Mouse (Mus musculus) lung, embryonic 16.5 days (tissue): Measurements from ENCODE around the gene Macrod2. TPM values are rescaled to one million over a fixed set of nuclear protein-coding genes. Genes with fewer than 3 reads are reported as not detected.

Source experiments
- ATAC-seq: fragments of 200-750 bp; cut with Nextera tagmentation; 2 replicates; pipeline ENCODE4 v1.8.0; 2017; ENCODE audit warnings: low read depth, mild to moderate bottlenecking, moderate library complexity
- H3K27ac ChIP-seq: fragments of 300-500 bp; sonication (generic); 2 replicates; pipeline ENCODE4 v1.5.1; 2014; ENCODE audit warnings: mild to moderate bottlenecking, control low read depth, low read length
- H3K27me3 ChIP-seq: fragments of 300-500 bp; sonication (generic); 2 replicates; pipeline ENCODE4 v1.6.1; 2014; ENCODE audit warnings: low read depth, low read length, mixed read lengths; ENCODE audit not compliant: control insufficient read depth, insufficient read depth
- H3K36me3 ChIP-seq: fragments of 300-500 bp; sonication (generic); 2 replicates; pipeline ENCODE4 v1.6.1; 2014; ENCODE audit warnings: low read length; ENCODE audit not compliant: control insufficient read depth, insufficient read depth
- H3K4me1 ChIP-seq: fragments of 300-500 bp; sonication (generic); replicated peaks from 2 replicates; pipeline ENCODE4 v1.6.1; 2014; ENCODE audit warnings: low read length, mixed read lengths; ENCODE audit not compliant: control insufficient read depth, insufficient read depth
- H3K4me2 ChIP-seq: fragments of 300-500 bp; sonication (generic); 2 replicates; pipeline ENCODE4 v1.6.1; 2014; ENCODE audit warnings: low read depth, low read length, control low read depth
- H3K4me3 ChIP-seq: fragments of 300-500 bp; sonication (generic); 2 replicates; pipeline ENCODE4 v1.5.1; 2014; ENCODE audit warnings: mild to moderate bottlenecking, low read length, control low read depth
- H3K9ac ChIP-seq: fragments of 300-500 bp; sonication (generic); 2 replicates; pipeline ENCODE4 v1.6.1; 2014; ENCODE audit warnings: low read length, control low read depth
- H3K9me3 ChIP-seq: fragments of 300-500 bp; sonication (generic); 2 replicates; pipeline ENCODE4 v1.6.1; 2016; ENCODE audit warnings: low read length; ENCODE audit not compliant: control insufficient read depth
- WGBS: fragments of 180-500 bp; shearing (Covaris S2); extraction: QIAGEN DNeasy Blood & Tissue Kit; methylation state at CpG from one replicate; pipeline ENCODE4 v1.1.7; 2014; 5-methylcytosine and 5-hydroxymethylcytosine counted together
- polyA plus RNA-seq: library from polyadenylated mRNA; unstranded; fragments of >200 nt; fragmentation: Nextera tagmentation; extraction: Ambion mirVana; gene quantifications from 2 replicates; pipeline ENCODE4 v1.2.1, GENCODE M21; 2015

The Macrod2 gene
- polyA plus RNA-seq, 1 experiment from 2014 or later, result 32.1 TPM

- Histone ChIP-seq H3K27me3 (no peaks in the 10 kb centered on the region), H3K27ac (no peak overlapping the region), H3K4me2 (no peak overlapping the region), H3K36me3 (no peaks in the 10 kb centered on the region), H3K9me3 (no peaks in the 10 kb centered on the region), H3K4me1 (no peaks in the 10 kb centered on the region), H3K9ac (no peak overlapping the region), H3K4me3 (no peak overlapping the region)
- WGBS, result 44% methylated on average over 1 of the region's 1 CpGs
- no peak for ATAC-seq
These were observed 1891.7 kb downstream of the Macrod2 start for GRCm38 (mm10) chr2:142286761-142287160.

- Histone ChIP-seq H3K9ac (no peak overlapping the region), H3K4me1 (no peaks in the 10 kb centered on the region), H3K27me3 (no peaks in the 10 kb centered on the region), H3K4me3 (no peak overlapping the region), H3K4me2 (no peak overlapping the region), H3K27ac (no peak overlapping the region), H3K36me3 (no peaks in the 10 kb centered on the region), H3K9me3 (no peaks in the 10 kb centered on the region)
- WGBS, result 73% methylated on average over 4 of the region's 4 CpGs
- ATAC-seq, result no peak
These were observed 1899.7 kb downstream of the Macrod2 start for GRCm38 (mm10) chr2:142294831-142295230.

- Histone ChIP-seq H3K4me3 (no peak overlapping the region), H3K36me3 (no peaks in the 10 kb centered on the region), H3K4me1 (no peaks in the 10 kb centered on the region), H3K4me2 (no peak overlapping the region), H3K9ac (no peak overlapping the region), H3K9me3 (no peaks in the 10 kb centered on the region), H3K27ac (no peak overlapping the region), H3K27me3 (no peaks in the 10 kb centered on the region)
- WGBS, result 27% methylated on average over 2 of the region's 2 CpGs
- no peak for ATAC-seq
These were observed 1908.2 kb downstream of the Macrod2 start for GRCm38 (mm10) chr2:142303098-142303911.

- no peak for ATAC-seq
- H3K27ac ChIP-seq, result no peak overlapping the region
- WGBS, result 63% methylated on average over 2 of the region's 2 CpGs
- H3K4me3 ChIP-seq, result no peak overlapping the region
- no peak overlapping the region for H3K9ac ChIP-seq
- no peaks in the 10 kb centered on the region for H3K4me1 ChIP-seq
- no peaks in the 10 kb centered on the region for H3K9me3 ChIP-seq
- H3K27me3 ChIP-seq, result no peaks in the 10 kb centered on the region
- H3K36me3 ChIP-seq, result no peaks in the 10 kb centered on the region
- H3K4me2 ChIP-seq, result no peak overlapping the region
These were observed 1908.7 kb downstream of the Macrod2 start for GRCm38 (mm10) chr2:142303912-142304182.

GRCm38 (mm10) chr2:142323158-142323557 lies 1928.0 kb downstream of the Macrod2 start:
- Histone ChIP-seq H3K4me1 (no peaks in the 10 kb centered on the region), H3K9me3 (no peaks in the 10 kb centered on the region), H3K4me2 (no peak overlapping the region), H3K9ac (no peak overlapping the region), H3K4me3 (no peak overlapping the region), H3K27me3 (no peaks in the 10 kb centered on the region), H3K27ac (no peak overlapping the region), H3K36me3 (no peaks in the 10 kb centered on the region)
- WGBS, result 45% methylated on average over 3 of the region's 3 CpGs
- ATAC-seq, result no peak

GRCm38 (mm10) chr2:142326737-142327136 lies 1931.6 kb downstream of the Macrod2 start:
- Histone ChIP-seq H3K4me3 (no peak overlapping the region), H3K36me3 (no peaks in the 10 kb centered on the region), H3K4me2 (no peak overlapping the region), H3K9ac (no peak overlapping the region), H3K27me3 (no peaks in the 10 kb centered on the region), H3K27ac (no peak overlapping the region), H3K4me1 (no peaks in the 10 kb centered on the region), H3K9me3 (no peaks in the 10 kb centered on the region)
- no peak; the same call in 1 of the 2 replicates for ATAC-seq
- 68% methylated on average over 3 of the region's 3 CpGs for WGBS

- Histone ChIP-seq H3K27ac (no peak overlapping the region), H3K4me2 (no peak overlapping the region), H3K9ac (no peak overlapping the region), H3K4me1 (no peaks in the 10 kb centered on the region), H3K9me3 (no peaks in the 10 kb centered on the region), H3K36me3 (no peaks in the 10 kb centered on the region), H3K27me3 (no peaks in the 10 kb centered on the region), H3K4me3 (no peak overlapping the region)
- ATAC-seq, result no peak
- 70% methylated on average over 7 of the region's 7 CpGs for WGBS
These were observed 1934.7 kb downstream of the Macrod2 start for GRCm38 (mm10) chr2:142329761-142330160.

GRCm38 (mm10) chr2:142334441-142335102 lies 1939.5 kb downstream of the Macrod2 start:
- Histone ChIP-seq H3K36me3 (no peaks in the 10 kb centered on the region), H3K27me3 (no peaks in the 10 kb centered on the region), H3K4me1 (no peaks in the 10 kb centered on the region), H3K9ac (no peak overlapping the region), H3K27ac (no peak overlapping the region), H3K4me3 (no peak overlapping the region), H3K4me2 (no peak overlapping the region), H3K9me3 (no peaks in the 10 kb centered on the region)
- no peak for ATAC-seq
- 15% methylated on average over 7 of the region's 7 CpGs for WGBS

- Histone ChIP-seq H3K4me3 (no peak overlapping the region), H3K27me3 (no peaks in the 10 kb centered on the region), H3K9ac (no peak overlapping the region), H3K4me1 (no peaks in the 10 kb centered on the region), H3K4me2 (no peak overlapping the region), H3K27ac (no peak overlapping the region), H3K36me3 (no peaks in the 10 kb centered on the region), H3K9me3 (no peaks in the 10 kb centered on the region)
- WGBS, result 60% methylated on average over 10 of the region's 10 CpGs
- ATAC-seq, result no peak
These were observed 1940.2 kb downstream of the Macrod2 start for GRCm38 (mm10) chr2:142335103-142335999.
